Mouse (Mus musculus): ENCODE measurements around the gene Ergic3. TPM values are rescaled to one million over a fixed set of nuclear protein-coding genes. Genes with fewer than 3 reads are reported as not detected.

The Ergic3 gene
- polyA plus RNA-seq (2015; fragmentation: Nextera tagmentation; extraction: Ambion mirVana): 86.9 and 101 TPM in 2 replicates

DNA sequence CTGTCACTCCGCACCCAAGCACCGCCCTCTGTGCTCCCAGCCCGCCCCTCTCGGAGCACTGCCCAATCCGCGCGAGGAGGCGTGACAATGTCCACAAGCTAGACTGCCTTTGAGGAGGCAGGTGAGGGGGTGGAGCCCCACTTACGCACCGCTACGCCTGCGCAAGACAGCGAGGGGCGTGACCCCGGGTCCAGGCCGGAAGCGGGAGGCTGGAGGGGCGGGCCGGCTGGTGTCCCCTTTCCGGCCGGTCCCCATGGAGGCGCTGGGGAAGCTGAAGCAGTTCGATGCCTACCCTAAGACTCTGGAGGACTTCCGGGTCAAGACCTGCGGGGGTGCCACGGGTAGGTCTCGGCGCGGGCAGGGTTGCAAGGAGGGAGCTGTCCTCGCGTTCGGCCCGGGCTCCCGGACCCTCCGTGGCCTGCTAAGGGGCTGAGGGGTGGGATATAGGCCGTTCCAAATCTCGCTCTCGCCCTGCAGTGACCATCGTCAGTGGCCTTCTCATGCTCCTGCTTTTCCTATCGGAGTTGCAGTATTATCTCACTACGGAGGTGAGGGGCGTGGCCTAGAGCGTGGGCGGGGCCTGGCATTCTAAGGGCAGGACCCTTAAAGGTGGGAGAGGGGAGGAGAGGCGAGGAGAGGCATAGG, at the start of gene Ergic3, which contains the start of gene 6430550D23Rik:
Gene Ergic3 (plus strand): TSS at position 158 of the 645 bp plus-strand sequence.
Gene 6430550D23Rik (minus strand): TSS at position 90 of the 645 bp plus-strand sequence.

DNA sequence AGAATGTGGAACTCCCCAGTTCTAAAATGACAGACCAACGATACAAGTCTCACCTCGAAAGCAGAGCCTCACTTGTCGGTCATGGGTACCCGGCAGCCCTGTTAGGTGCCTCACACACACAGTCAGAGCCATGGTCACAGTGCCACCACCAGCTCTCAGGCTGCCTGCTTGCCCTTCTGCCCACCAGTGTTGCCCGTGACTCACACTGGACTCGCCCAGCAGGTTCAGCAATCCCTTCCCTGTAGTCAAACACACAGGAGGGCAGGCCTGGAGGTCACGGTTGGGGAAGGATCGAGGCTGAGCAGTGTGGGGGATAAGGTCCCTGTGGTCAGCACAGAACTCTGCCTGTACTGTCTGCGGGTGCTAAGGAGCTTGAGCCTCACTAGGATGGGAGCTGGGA, 45.0 kb downstream of the Ergic3 start, which contains the start of gene Fer1l4:
Gene Fer1l4 (minus strand): TSS at position 132 of the 400 bp plus-strand sequence.

DNA sequence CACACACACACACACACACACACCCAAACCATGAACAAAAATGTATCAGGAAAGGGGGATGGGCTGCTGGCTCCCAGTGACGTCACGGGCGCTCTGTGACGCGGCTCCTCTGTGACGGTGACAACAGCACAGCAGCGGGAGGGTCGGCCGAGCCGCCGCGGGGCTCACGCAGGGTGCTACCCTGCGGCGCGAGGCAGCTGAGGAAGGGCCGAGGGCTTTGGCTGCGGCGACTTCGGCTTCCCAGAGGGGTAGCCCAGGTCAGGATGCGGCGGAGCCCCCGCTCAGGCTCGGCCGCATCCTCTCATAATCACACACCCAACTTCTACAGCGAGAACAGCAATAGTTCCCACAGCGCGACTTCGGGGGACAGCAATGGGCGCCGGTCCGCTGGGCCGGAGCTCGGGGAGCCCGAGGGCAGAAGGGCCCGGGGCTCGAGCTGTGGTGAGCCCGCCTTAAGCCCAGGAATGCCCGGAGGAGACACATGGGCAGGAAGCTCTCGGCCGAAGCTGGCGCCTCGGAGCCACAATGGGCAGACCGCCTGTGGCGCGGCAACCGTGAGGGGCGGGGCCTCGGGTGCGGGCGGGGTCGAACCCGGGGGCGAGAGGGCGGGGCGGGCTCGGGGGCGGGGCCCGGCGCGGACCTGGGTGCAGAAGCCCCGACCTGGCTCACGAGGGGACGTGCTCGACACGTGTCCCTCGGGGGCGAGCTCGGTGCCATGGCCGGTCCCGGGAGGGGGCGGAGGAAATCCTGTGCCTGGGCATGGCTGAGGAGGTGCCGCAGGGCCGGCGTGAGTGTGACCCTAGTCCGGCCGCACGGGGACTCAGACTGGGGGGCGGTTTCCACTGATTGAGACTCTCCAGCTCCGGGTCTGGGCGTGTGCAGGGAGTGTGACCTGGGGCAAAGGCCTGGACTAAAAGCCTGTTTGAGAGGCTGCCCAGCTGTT, 57.5 kb downstream of the Ergic3 start, which contains the start of gene Spag4:
Gene Spag4 (plus strand): TSS at position 77 of the 943 bp plus-strand sequence.

Other genes with a start within 250 kb of the Ergic3 start
- 0.11 TPM in 1 of 2 replicates, not detected in the other for gene Mmp24, start 232.7 kb upstream of the Ergic3 start, polyA plus RNA-seq (2015; fragmentation: Nextera tagmentation; extraction: Ambion mirVana)
- 11.2 and 14.4 TPM in 2 replicates for gene BC029722, start 188.6 kb upstream of the Ergic3 start, polyA plus RNA-seq (2015; fragmentation: Nextera tagmentation; extraction: Ambion mirVana)
- gene Eif6, start 181.1 kb upstream of the Ergic3 start, polyA plus RNA-seq (2015; fragmentation: Nextera tagmentation; extraction: Ambion mirVana): 131 and 133 TPM in 2 replicates
- 0.07 TPM in 1 of 2 replicates, not detected in the other for gene Fam83c, start 173.2 kb upstream of the Ergic3 start, polyA plus RNA-seq (2015; fragmentation: Nextera tagmentation; extraction: Ambion mirVana)
- 21.0 and 22.5 TPM in 2 replicates for gene Uqcc1, start 77.7 kb upstream of the Ergic3 start, polyA plus RNA-seq (2015; fragmentation: Nextera tagmentation; extraction: Ambion mirVana)
- gene Gm15557, start 67.3 kb upstream of the Ergic3 start, polyA plus RNA-seq (2015; fragmentation: Nextera tagmentation; extraction: Ambion mirVana): not detected in 2 replicates
- 0.12 TPM in 1 of 2 replicates, not detected in the other for gene Gdf5, start 62.7 kb upstream of the Ergic3 start, polyA plus RNA-seq (2015; fragmentation: Nextera tagmentation; extraction: Ambion mirVana)
- gene Cep250, start 51.6 kb upstream of the Ergic3 start, polyA plus RNA-seq (2015; fragmentation: Nextera tagmentation; extraction: Ambion mirVana): 11.2 and 11.7 TPM in 2 replicates
- gene 6430550D23Rik, start 68 bp upstream of the Ergic3 start, polyA plus RNA-seq (2015; fragmentation: Nextera tagmentation; extraction: Ambion mirVana): 0.91 and 1.4 TPM in 2 replicates
- gene Fer1l4, start 44.9 kb downstream of the Ergic3 start, polyA plus RNA-seq (2015; fragmentation: Nextera tagmentation; extraction: Ambion mirVana): not detected in 2 replicates
- gene Spag4, start 57.1 kb downstream of the Ergic3 start, polyA plus RNA-seq (2015; fragmentation: Nextera tagmentation; extraction: Ambion mirVana): 1.5 and 2.0 TPM in 2 replicates
- 32.5 and 32.6 TPM in 2 replicates for gene Cpne1, start 103.9 kb downstream of the Ergic3 start, polyA plus RNA-seq (2015; fragmentation: Nextera tagmentation; extraction: Ambion mirVana)
- 10.4 and 11.6 TPM in 2 replicates for gene Rbm12, start 103.9 kb downstream of the Ergic3 start, polyA plus RNA-seq (2015; fragmentation: Nextera tagmentation; extraction: Ambion mirVana)
- gene Gm28036, start 119.0 kb downstream of the Ergic3 start, polyA plus RNA-seq (2015; fragmentation: Nextera tagmentation; extraction: Ambion mirVana): 2.3 and 6.4 TPM in 2 replicates
- gene Romo1, start 136.0 kb downstream of the Ergic3 start, polyA plus RNA-seq (2015; fragmentation: Nextera tagmentation; extraction: Ambion mirVana): 299 and 335 TPM in 2 replicates
- gene Nfs1, start 136.1 kb downstream of the Ergic3 start, polyA plus RNA-seq (2015; fragmentation: Nextera tagmentation; extraction: Ambion mirVana): 55.8 and 59.4 TPM in 2 replicates
- 456 and 510 TPM in 2 replicates for gene Rbm39, start 172.2 kb downstream of the Ergic3 start, polyA plus RNA-seq (2015; fragmentation: Nextera tagmentation; extraction: Ambion mirVana)
- 23.7 and 26.6 TPM in 2 replicates for gene Phf20, start 188.4 kb downstream of the Ergic3 start, polyA plus RNA-seq (2015; fragmentation: Nextera tagmentation; extraction: Ambion mirVana)